Mouse (Mus musculus): ENCODE data around the gene Adamts15.

GRCm38 (mm10) chr9:30902641-30903040 lies 19.6 kb downstream of the Adamts15 start:
- TF ChIP-seq CTCF (IDR thresholded peaks at IDR 0.05; ENCODE audit: low read depth), result no peak
- TF ChIP-seq EP300 (IDR thresholded peaks at IDR 0.05; ENCODE audit: low read depth), result no peak
